27 mouse cellular contexts compared by ENCODE assay signal in genomic region chr3:57957352-57957751, GRCm38 (mm10).
A peak's percentile ranks its signal among the peaks of the same experiment; 100 is the strongest.
DNase-seq lines count a peak whose midpoint lies in the region; ATAC-seq and TF ChIP-seq lines count a peak whose summit lies in the region.
"Had no signal": no experiment of that assay in that cellular context is flagged by ENCODE, and none has a peak within 500 bp of the region (broad histone marks: within the 10 kb centered on the region; RNA-seq: fewer than 3 reads in every experiment).

No protein-coding gene starts in this region.

- WGBS in heart, embryonic 11.5 days (ENCODE audit: insufficient replicate concordance) = 86% methylated on average over 4 of the region's 4 CpGs
- WGBS in midbrain, postnatal 0 days = 71% methylated on average over 4 of the region's 4 CpGs

- no peaks in the 10 kb centered on the region for H3K27me3 ChIP-seq in heart, embryonic 11.5 days (ENCODE audit: control insufficient read depth, insufficient read depth, low read length)
- H3K27me3 ChIP-seq in midbrain, postnatal 0 days (ENCODE audit: insufficient read depth, low read length) = no peaks in the 10 kb centered on the region
- H3K27me3 ChIP-seq: embryonic facial prominence, embryonic 15.5 days; heart, embryonic 13.5 days; liver, embryonic 12.5 days had no signal

- no peak for ATAC-seq in heart, embryonic 11.5 days (replicated peaks; ENCODE audit: insufficient number of reproducible peaks, low FRiP score, low TSS enrichment)
- ATAC-seq in midbrain, postnatal 0 days (ENCODE audit: low FRiP score) = peak; percentile 55; the same call in 1 of the 2 replicates
- ATAC-seq in megakaryocyte-erythroid progenitor cell, adult 5-6 weeks (replicated peaks; ENCODE audit: low FRiP score, low TSS enrichment, poor library complexity, severe bottlenecking) = no peak
- ATAC-seq: intestine, postnatal 0 days; liver, embryonic 12.5 days; liver, postnatal 0 days had no signal

- H3K4me3 ChIP-seq in heart, embryonic 11.5 days (ENCODE audit: low read depth, low read length) = no peak overlapping the region
- no peak overlapping the region for H3K4me3 ChIP-seq in midbrain, postnatal 0 days (ENCODE audit: low read depth, low read length)
- H3K4me3 ChIP-seq: embryonic facial prominence, embryonic 10.5 days; embryonic facial prominence, embryonic 15.5 days; heart, adult 2 months; heart, embryonic 13.5 days; liver, embryonic 12.5 days had no signal

- TF ChIP-seq CTCF in midbrain, postnatal 0 days (IDR thresholded peaks at IDR 0.05) = no peak

- no peak overlapping the region for H3K27ac ChIP-seq in heart, embryonic 11.5 days (ENCODE audit: low read depth, low read length)
- no peak overlapping the region for H3K27ac ChIP-seq in midbrain, postnatal 0 days (ENCODE audit: low read depth, low read length)
- H3K27ac ChIP-seq: embryonic facial prominence, embryonic 10.5 days; embryonic facial prominence, embryonic 15.5 days; heart, adult 2 months; heart, embryonic 13.5 days; liver, embryonic 12.5 days had no signal

- no peak overlapping the region for H3K9ac ChIP-seq in heart, embryonic 11.5 days (ENCODE audit: low read depth, low read length)
- H3K9ac ChIP-seq in midbrain, postnatal 0 days (replicated peaks; ENCODE audit: low read length, poor library complexity, severe bottlenecking) = no peak overlapping the region
- H3K9ac ChIP-seq: embryonic facial prominence, embryonic 15.5 days; heart, embryonic 13.5 days; liver, embryonic 12.5 days; liver, postnatal 0 days had no signal

- no peaks in the 10 kb centered on the region for H3K9me3 ChIP-seq in heart, embryonic 11.5 days (replicated peaks; ENCODE audit: control insufficient read depth, low read length)
- H3K9me3 ChIP-seq in midbrain, postnatal 0 days (ENCODE audit: low read length) = no peaks in the 10 kb centered on the region
- H3K9me3 ChIP-seq: embryonic facial prominence, embryonic 10.5 days; embryonic facial prominence, embryonic 15.5 days; liver, embryonic 12.5 days had no signal

- peak; percentile 41 for DNase-seq in heart, adult 11 months
- peak; percentile 14 for DNase-seq in retina, postnatal 1 day
- DNase-seq in retina, embryonic 14.5 days (ENCODE audit: low spot score) = no peak
- peak; percentile 23 for DNase-seq in gonadal fat pad, adult 2 months (ENCODE audit: low read depth)
- peak; percentile 15 for DNase-seq in midbrain, postnatal 0 days (ENCODE audit: low spot score)
- DNase-seq in spleen, postnatal 14 days (ENCODE audit: low spot score in 2 of 2) = no peak
- DNase-seq: adrenal gland, postnatal 10 days; B cell, adult 2 months; cerebellum, adult 11-12 months; cerebellum, adult 9-11 months; gastrocnemius, postnatal 14 days; heart, adult 2 months; heart, postnatal 10 days; kidney, adult 9 months; kidney, postnatal 10 days; layer of hippocampus, postnatal 36 days; left cerebral cortex, postnatal 4 days; liver, postnatal 0 days; lung, postnatal 36 days; thymus, postnatal 4 days had no signal

- no peak overlapping the region for H3K4me2 ChIP-seq in heart, embryonic 11.5 days
- H3K4me2 ChIP-seq in midbrain, postnatal 0 days (ENCODE audit: low read depth, low read length, poor library complexity, severe bottlenecking) = no peak overlapping the region
- H3K4me2 ChIP-seq: embryonic facial prominence, embryonic 15.5 days; heart, embryonic 13.5 days; liver, embryonic 12.5 days had no signal

- no peaks in the 10 kb centered on the region for H3K36me3 ChIP-seq in heart, embryonic 11.5 days (ENCODE audit: control insufficient read depth, insufficient read depth, low read length)
- H3K36me3 ChIP-seq in midbrain, postnatal 0 days (ENCODE audit: insufficient read depth, low read length) = no peaks in the 10 kb centered on the region
- H3K36me3 ChIP-seq: embryonic facial prominence, embryonic 10.5 days; embryonic facial prominence, embryonic 15.5 days; heart, embryonic 13.5 days; liver, embryonic 12.5 days had no signal

- 0 out of 2 replicates have a peak, but pooled peaks cover 4% of the 10 kb centered on the region for H3K4me1 ChIP-seq in heart, embryonic 11.5 days (ENCODE audit: control insufficient read depth, insufficient read depth, low read length)
- no peaks in the 10 kb centered on the region for H3K4me1 ChIP-seq in midbrain, postnatal 0 days (ENCODE audit: insufficient read depth, low read length)
- H3K4me1 ChIP-seq: embryonic facial prominence, embryonic 15.5 days; liver, embryonic 12.5 days had no signal

Comparison
In these comparisons a context has a peak if more than half of its experiments do, and no peak if none do; other contexts are left out.
1. DNase-seq: peak in heart, adult 11 months (single experiment), retina, postnatal 1 day (single experiment), gonadal fat pad, adult 2 months (single experiment) and midbrain, postnatal 0 days (single experiment); none in retina, embryonic 14.5 days (single experiment) and spleen, postnatal 14 days (0 of 2).